Mouse (Mus musculus) midbrain, embryonic 16.5 days (tissue): Measurements from ENCODE around the gene Tmem126b. TPM values are rescaled to one million over a fixed set of nuclear protein-coding genes. Genes with fewer than 3 reads are reported as not detected.

Experiments
- ATAC-seq: fragments of 200-750 bp; cut with Nextera tagmentation; 2 replicates; pipeline ENCODE4 v1.8.0; 2017; ENCODE audit warnings: moderate TSS enrichment
- H3K27ac ChIP-seq: fragments of 300-500 bp; sonication (generic); 2 replicates; pipeline ENCODE4 v1.5.1; 2014; ENCODE audit warnings: mild to moderate bottlenecking, low read length, mixed read lengths
- H3K27me3 ChIP-seq: fragments of 300-500 bp; sonication (generic); 2 replicates; pipeline ENCODE4 v1.6.1; 2014; ENCODE audit warnings: low read depth, low read length, mixed read lengths; ENCODE audit not compliant: control insufficient read depth, insufficient read depth
- H3K36me3 ChIP-seq: fragments of 300-500 bp; sonication (generic); 2 replicates; pipeline ENCODE4 v1.6.1; 2014; ENCODE audit warnings: mild to moderate bottlenecking, low read length, moderate library complexity, mixed read lengths; ENCODE audit not compliant: control insufficient read depth, insufficient read depth
- H3K4me1 ChIP-seq: fragments of 300-500 bp; sonication (generic); 2 replicates; pipeline ENCODE4 v1.6.1; 2014; ENCODE audit warnings: mild to moderate bottlenecking, low read length, mixed read lengths; ENCODE audit not compliant: control insufficient read depth, insufficient read depth
- H3K4me2 ChIP-seq: fragments of 300-500 bp; sonication (generic); 2 replicates; pipeline ENCODE4 v1.6.1; 2014; ENCODE audit warnings: mild to moderate bottlenecking, low read length, mixed read lengths
- H3K4me3 ChIP-seq: fragments of 300-500 bp; sonication (generic); 2 replicates; pipeline ENCODE4 v1.5.1; 2014; ENCODE audit warnings: low read depth, mild to moderate bottlenecking, low read length, moderate library complexity, mixed read lengths
- H3K9ac ChIP-seq: fragments of 300-500 bp; sonication (generic); 2 replicates; pipeline ENCODE4 v1.6.1; 2014; ENCODE audit warnings: low read depth, low read length, mixed read lengths
- H3K9me3 ChIP-seq: fragments of 300-500 bp; sonication (generic); replicated peaks from 2 replicates; pipeline ENCODE4 v1.6.1; 2014; ENCODE audit warnings: mild to moderate bottlenecking, low read length, mixed read lengths; ENCODE audit not compliant: control insufficient read depth, poor library complexity, severe bottlenecking
- WGBS: fragments of 180-500 bp; shearing (Covaris S2); extraction: QIAGEN DNeasy Blood & Tissue Kit; methylation state at CpG from one replicate; pipeline ENCODE4 v1.1.7; 2014; 5-methylcytosine and 5-hydroxymethylcytosine counted together
- polyA plus RNA-seq: library from polyadenylated mRNA; unstranded; fragments of >200 nt; fragmentation: Nextera tagmentation; extraction: Ambion mirVana; gene quantifications from 2 replicates; pipeline ENCODE4 v1.2.1, GENCODE M21; 2015

Gene Tmem126b
- polyA plus RNA-seq, 1 experiment from 2014 or later, result 46.0 TPM

DNA sequence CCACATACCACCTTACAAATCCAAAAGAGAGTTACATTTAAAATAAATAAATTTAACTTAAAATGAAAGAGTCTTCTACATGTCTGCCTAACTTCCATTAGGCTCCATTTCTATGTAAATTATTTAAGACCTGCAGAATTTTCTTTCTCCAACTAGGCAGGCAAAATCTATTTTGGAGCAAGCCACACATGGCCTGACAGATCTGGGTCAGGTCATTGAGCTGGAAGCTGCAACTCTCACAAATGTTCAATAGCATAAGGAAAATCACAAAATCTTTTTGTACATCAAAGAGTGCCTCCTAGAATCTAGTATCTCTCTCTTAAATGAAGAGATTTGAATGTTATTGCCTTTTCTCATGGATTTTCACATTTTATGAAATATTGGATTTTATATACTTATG, 43.6 kb downstream of the Tmem126b start:
- H3K27me3 ChIP-seq, result no peaks in the 10 kb centered on the region
- no peaks in the 10 kb centered on the region for H3K36me3 ChIP-seq
- H3K27ac ChIP-seq, result no peak overlapping the region
- no peaks in the 10 kb centered on the region for H3K9me3 ChIP-seq
- no peak overlapping the region for H3K4me2 ChIP-seq
- H3K4me1 ChIP-seq, result no peaks in the 10 kb centered on the region; the same call in 1 of the 2 replicates
- H3K9ac ChIP-seq, result no peak overlapping the region
- no peak overlapping the region for H3K4me3 ChIP-seq
- no peak for ATAC-seq

DNA sequence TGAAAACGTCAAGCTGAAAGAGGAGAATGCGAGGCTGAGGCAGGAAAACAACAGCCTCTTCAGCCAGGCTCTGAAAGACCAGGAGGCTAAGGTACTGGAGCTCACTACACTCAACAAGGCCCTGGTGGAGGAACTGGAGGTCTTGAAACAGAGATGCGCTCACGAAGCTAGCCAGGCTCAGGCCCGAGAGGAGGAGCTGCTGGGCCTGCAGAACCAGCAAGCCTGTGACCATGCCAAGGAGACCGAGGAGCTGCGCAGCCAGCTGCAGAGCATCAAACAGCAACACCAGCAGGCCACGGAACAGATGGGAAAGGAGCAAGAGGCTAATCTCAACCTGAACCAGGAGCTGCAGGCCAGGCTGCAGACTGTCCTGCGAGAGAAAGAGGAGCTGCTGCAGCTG, 48.8 kb downstream of the Tmem126b start:
- no peak for ATAC-seq
- peaks cover 5% of the 10 kb centered on the region; the same call in 1 of the 2 replicates for H3K4me1 ChIP-seq
- H3K9me3 ChIP-seq, result no peaks in the 10 kb centered on the region
- 72% methylated on average over 9 of the region's 9 CpGs for WGBS
- H3K4me2 ChIP-seq, result peak overlapping the region; percentile 80
- no peaks in the 10 kb centered on the region for H3K27me3 ChIP-seq
- H3K4me3 ChIP-seq, result peak overlapping the region; percentile 34
- no peak overlapping the region for H3K27ac ChIP-seq
- no peaks in the 10 kb centered on the region for H3K36me3 ChIP-seq
- peak overlapping the region; percentile 27; the same call in 1 of the 2 replicates for H3K9ac ChIP-seq

DNA sequence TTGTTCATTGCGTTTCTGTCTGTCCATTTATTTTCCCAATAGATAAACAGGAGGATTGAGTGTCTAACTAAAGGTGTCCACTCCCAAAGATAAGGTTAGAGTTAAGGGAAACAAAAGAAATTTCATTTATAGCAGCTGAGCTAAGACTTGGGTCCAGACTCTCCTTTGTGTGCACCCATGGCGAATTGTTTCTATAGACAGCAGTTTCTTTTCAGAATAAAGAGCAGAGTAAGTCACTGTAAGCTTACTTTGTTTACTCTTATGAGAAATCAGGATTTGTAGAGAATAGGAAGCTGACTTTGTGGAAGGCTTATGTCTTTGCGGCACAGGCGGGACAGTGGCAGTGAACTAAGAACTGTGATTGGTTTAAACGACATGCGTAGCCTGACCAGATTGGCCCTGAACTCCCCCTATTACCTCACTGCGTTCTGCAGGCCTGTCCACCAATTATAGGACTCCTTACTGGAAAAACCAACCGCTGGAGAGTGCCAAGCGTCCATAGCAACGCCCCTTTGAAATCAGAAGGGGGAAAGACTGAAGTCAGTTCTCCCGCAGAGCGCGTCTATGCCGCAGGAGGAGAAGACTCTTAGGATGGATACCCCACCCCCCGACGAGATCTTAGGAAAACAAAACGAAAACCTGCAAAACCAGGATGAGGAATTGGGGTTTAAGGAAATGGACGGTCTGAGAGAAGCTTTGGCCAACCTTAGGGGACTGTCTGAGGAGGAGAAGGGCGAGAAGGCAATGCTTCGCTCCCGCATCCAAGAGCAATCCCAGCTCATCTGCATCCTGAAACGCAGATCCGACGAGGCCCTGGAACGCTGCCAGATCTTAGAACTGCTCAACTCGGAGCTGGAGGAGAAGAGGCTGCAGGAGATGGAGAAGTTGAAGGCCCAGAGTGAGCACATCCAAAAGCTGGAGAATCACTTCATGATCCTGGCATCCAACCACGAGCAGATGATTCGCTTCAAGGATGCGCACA, 49.5 kb downstream of the Tmem126b start, which contains the start of gene Ccdc89:
Gene Ccdc89 (plus strand): TSS at position 558 of the 982 bp plus-strand sequence.
- Histone ChIP-seq H3K4me3 (peak within 1 kb of the TSS; percentile 34), H3K4me2 (peak within 1 kb of the TSS; percentile 80), H3K4me1 (peaks cover 5% of the 10 kb centered on the region; the same call in 1 of the 2 replicates), H3K36me3 (no peaks in the 10 kb centered on the region), H3K9me3 (no peaks in the 10 kb centered on the region), H3K27me3 (no peaks in the 10 kb centered on the region), H3K27ac (0 out of 2 replicates have a peak within 1 kb of the TSS, but pooled peaks have one; percentile 41), H3K9ac (peak within 1 kb of the TSS; percentile 49)
- peak; percentile 100 for ATAC-seq
- 22% methylated on average over 29 of the region's 29 CpGs for WGBS

Other genes starting within 250 kb of the Tmem126b start
- not detected in 2 replicates for gene Ccdc83, start 210.2 kb downstream of the Tmem126b start, polyA plus RNA-seq
- gene Sytl2, start 173.7 kb downstream of the Tmem126b start, polyA plus RNA-seq, result 8.4 and 8.7 TPM in 2 replicates
- gene Ccdc89, start 49.4 kb downstream of the Tmem126b start, polyA plus RNA-seq, result 2.1 and 2.4 TPM in 2 replicates
- gene Crebzf, start 33.3 kb downstream of the Tmem126b start, polyA plus RNA-seq, result 27.8 and 36.1 TPM in 2 replicates
- gene Tmem126a, start 18.8 kb downstream of the Tmem126b start, polyA plus RNA-seq, result 126 and 128 TPM in 2 replicates
- gene Dlg2, start 671 bp upstream of the Tmem126b start, polyA plus RNA-seq, result 27.1 and 28.8 TPM in 2 replicates